Mouse (Mus musculus) kidney, adult 11 months (tissue): ENCODE data around the gene Ntng2.

Experiments
- DNase-seq: peaks from one replicate; pipeline ENCODE4 v3.0.0; 2022

Ntng2 gene

GRCm38 (mm10) chr2:29186209-29186608, 66.6 kb downstream of the Ntng2 start:
- no peak for DNase-seq

- DNase-seq, result no peak
Measured at GRCm38 (mm10) chr2:29183266-29183924, 69.4 kb downstream of the Ntng2 start.

- DNase-seq, result no peak
Measured at GRCm38 (mm10) chr2:29181111-29181510, 71.7 kb downstream of the Ntng2 start.

GRCm38 (mm10) chr2:29179810-29180209, 73.0 kb downstream of the Ntng2 start:
- no peak for DNase-seq

GRCm38 (mm10) chr2:29174887-29175286, 77.9 kb downstream of the Ntng2 start:
- no peak for DNase-seq

- DNase-seq, result no peak
Measured at GRCm38 (mm10) chr2:29168067-29168466, 84.7 kb downstream of the Ntng2 start.

GRCm38 (mm10) chr2:29151941-29152340, 100.9 kb downstream of the Ntng2 start:
- DNase-seq, result no peak
